Mouse (Mus musculus): ENCODE measurements around the gene Gm29666. TPM values are rescaled to one million over a fixed set of nuclear protein-coding genes. Genes with fewer than 3 reads are reported as not detected.
"Not testable (repeated sequence)": the region's sequence is repeated elsewhere in the genome, so short reads cannot be mapped to it uniquely, and the experiment has no call there.

The Gm29666 gene
- total RNA-seq, 2 experiments from 2014 or later = 1.1 to 1.3 TPM

DNA sequence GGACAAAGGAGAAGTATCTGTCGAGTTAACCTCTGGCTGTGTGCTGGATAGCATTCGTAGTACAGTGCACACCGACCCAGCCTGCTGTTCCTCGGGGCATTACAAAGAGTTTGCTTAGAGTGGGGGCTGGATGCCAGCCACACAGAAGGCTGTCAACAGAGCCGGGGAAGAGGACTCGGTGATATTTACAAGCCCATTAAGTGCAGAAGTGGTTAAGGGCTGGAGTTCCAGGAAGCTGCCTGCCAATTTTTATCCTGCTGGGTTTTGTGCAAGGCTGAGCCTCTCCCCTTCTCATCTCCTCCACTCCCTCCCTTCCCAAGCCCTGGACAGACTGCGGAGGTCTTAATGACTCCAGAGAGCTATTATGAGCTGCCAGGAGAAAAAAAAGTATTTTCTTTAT lies 21.8 kb downstream of the Gm29666 start:
- Histone ChIP-seq H3K4me3 (no peak overlapping the region), H3K27ac (no peak overlapping the region)
- intact Hi-C loops (cut with DNase I) = no loop called here
- no peak for TF ChIP-seq CTCF (IDR thresholded peaks at IDR 0.05)
- no peak for DNase-seq (ENCODE audit: extremely low spot score in 1 of 2, low spot score in 2 of 2)

DNA sequence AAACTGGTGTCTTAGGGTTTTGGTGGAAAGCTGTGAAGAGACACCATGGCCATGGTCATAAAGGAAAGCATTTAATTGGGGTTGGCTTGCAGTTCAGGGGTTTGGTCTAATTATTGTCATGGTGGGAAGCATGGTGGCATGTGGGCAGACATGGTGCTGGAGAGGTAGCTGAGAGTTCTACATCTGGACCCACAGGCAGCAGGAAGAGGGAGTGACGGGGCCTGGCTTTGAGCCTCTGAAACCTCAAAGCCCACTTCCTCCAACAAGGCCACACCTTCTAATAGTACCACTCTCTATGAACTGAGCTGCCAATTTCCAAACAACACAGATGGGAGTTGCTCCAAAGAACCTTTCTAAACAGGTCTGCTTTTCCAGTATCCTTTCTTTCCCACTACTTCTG lies 23.2 kb downstream of the Gm29666 start:
- H3K4me3 ChIP-seq = no peak overlapping the region
- TF ChIP-seq CTCF (IDR thresholded peaks at IDR 0.05) = no peak
- intact Hi-C loops (cut with DNase I) = no loop called here
- no peak for DNase-seq (ENCODE audit: extremely low spot score in 1 of 2, low spot score in 2 of 2)
- H3K27ac ChIP-seq = no peak overlapping the region

DNA sequence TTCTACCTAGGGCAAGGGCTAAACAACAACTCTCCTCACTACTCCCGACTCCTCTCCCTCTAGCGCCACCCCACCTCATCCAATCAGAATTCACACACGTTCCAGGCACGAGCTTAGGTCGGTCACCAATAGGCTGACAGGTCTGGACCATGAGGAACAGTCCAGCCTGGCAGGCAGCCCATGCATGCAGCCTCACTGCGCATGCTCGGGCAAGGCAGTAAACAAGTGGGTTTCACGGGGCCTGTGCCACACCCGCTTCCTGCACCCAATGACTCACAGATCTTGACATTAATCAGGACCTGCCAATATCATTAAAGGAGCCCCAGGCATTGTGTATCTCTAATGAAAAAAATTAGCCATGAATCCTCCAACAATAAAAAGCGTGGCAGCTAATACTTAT lies 23.6 kb downstream of the Gm29666 start:
- H3K4me3 ChIP-seq; DNase-seq (ENCODE audit: extremely low spot score in 1 of 2, low spot score in 2 of 2); intact Hi-C loops (cut with DNase I); H3K27ac ChIP-seq: not testable (repeated sequence)

DNA sequence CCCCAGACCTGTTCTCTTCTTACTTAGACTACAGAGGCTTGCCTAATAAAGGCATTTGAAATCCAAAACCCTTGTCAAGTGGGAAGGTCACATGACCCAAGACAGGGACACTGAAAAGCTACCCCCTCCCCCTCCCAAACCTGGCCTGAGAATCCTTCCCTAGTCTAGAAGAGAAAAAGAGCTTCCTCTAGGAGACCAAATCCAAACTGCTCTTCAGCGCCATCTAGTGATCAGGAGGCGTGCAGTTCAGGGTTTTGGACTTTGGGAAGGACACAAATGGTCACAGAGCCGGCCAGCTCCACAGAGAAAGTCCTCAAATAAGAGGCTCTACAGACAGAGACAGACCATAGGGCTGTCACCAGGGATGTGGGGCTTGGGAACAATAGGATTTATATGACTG lies 28.2 kb downstream of the Gm29666 start:
- intact Hi-C loops (cut with DNase I) = loop anchor here (2.0 to 5.0 kb wide), 2 partner anchors 89 to 134 kb away; no protein-coding TSS in a partner anchor
- peak; percentile 95 for TF ChIP-seq CTCF (IDR thresholded peaks at IDR 0.05)
- H3K4me3 ChIP-seq = no peak overlapping the region
- peak; percentile 59 to 73 for DNase-seq (ENCODE audit: extremely low spot score in 1 of 2, low spot score in 2 of 2)
- no peak overlapping the region for H3K27ac ChIP-seq

DNA sequence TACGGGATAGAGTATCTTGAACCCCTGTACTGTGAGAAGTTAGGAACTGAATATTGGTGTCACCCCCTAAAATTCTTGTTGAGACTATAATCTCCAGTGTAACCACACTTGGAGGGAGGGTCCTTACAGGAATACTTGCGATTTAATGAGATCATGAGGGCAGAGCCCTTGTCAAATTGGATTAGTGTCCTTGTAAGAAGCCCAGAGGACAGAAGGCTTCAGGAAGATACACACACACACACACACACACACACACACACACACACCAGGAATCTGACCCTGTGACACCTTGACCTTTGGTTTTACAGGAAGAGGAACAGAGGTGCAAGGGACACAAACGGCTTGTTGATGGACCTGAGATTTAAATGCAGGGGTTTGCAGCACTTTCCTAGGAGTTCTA lies 28.6 kb downstream of the Gm29666 start:
- TF ChIP-seq CTCF (IDR thresholded peaks at IDR 0.05) = no peak
- intact Hi-C loops (cut with DNase I) = loop anchor here (5.0 kb wide), 1 partner anchor 134 kb away; no protein-coding TSS in a partner anchor
- Histone ChIP-seq H3K4me3 (no peak overlapping the region), H3K27ac (no peak overlapping the region)
- DNase-seq (ENCODE audit: extremely low spot score in 1 of 2, low spot score in 2 of 2) = no peak

DNA sequence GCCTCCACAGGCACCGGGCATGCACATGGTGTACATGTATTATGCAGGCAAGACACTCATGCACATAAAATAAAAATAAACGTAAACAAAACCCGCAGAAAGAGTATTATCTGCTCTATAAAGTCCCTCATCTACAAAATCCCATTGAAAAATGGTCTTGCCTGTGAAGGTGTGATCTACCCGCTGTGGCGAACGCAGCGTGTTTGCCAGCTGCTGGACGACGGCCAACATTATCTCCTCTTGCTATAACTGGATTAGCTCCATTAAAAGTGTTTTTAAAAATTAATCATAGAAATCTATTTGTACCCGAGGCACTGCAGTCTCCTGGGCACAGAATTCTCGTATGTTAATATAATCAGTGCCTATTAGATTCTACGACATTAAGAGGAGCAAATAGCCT lies 31.8 kb downstream of the Gm29666 start:
- no peak overlapping the region for H3K4me3 ChIP-seq
- peak in 1 of 2 experiments; percentile 21 for DNase-seq (ENCODE audit: extremely low spot score in 1 of 2, low spot score in 2 of 2)
- no peak for TF ChIP-seq CTCF (IDR thresholded peaks at IDR 0.05)
- no peak overlapping the region for H3K27ac ChIP-seq
- intact Hi-C loops (cut with DNase I) = no loop called here

DNA sequence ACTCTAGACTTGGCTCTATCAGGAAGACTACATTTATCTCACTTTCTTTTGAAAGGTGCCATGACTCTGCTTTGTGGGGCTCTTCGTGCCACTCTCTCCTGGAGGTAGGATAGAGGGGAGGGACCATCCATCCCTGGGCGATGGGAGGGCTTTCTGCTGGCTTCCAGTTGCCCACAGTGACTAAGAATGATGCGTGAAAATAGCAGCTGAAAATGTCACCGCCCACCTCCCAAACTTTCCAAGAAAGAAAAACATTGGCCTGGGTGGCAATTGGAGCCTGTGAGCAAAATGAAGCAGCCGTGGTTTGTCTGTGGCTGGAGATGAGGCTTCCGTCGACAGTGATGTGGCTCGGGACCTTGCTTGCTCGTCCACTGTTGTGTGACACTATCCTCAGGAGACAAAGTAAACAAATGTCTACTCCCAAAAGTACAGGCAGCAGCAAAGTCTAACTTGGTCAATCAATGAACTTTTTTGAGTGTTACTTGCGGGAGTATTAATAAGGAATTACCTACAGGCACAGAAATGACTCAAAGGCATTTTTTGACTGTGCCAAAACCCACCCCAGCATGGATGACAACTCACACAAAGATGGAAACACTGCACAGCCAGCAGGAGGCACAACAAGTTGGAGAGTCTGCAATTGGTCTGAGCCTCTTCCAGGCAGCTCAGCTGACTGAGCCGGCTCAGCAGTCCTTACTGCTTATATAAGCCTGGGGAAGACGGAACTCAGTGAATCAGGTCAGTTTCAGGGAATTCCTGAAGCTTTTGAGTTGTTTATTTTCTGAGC lies 42.6 kb downstream of the Gm29666 start:
- Histone ChIP-seq H3K27ac (peak overlapping the region; percentile 74), H3K4me3 (no peak overlapping the region)
- TF ChIP-seq CTCF (IDR thresholded peaks at IDR 0.05) = peak; percentile 1
- intact Hi-C loops (cut with DNase I) = no loop called here
- DNase-seq (ENCODE audit: extremely low spot score in 1 of 2, low spot score in 2 of 2) = peak; percentile 41 to 71

DNA sequence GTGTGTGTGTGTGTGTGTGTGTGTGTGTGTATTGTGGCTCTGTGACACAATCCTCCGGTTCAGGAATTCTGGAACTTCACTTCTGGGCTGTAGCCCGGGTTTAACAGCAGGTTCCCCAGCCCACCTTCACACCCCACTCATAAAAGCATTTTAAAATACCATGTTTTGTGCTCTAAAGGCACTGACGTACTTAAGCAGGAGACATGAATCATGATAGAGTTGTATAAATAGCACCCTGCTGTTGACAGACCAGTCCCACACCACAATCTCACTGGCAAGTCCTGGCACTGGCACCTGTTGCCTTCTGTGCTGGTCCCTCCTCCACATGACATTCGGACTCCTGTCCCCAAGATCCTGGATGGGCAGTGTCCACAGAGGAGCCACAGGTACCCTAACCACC lies 46.0 kb downstream of the Gm29666 start:
- H3K27ac ChIP-seq = 0 out of 2 replicates have a peak overlapping the region, but pooled peaks have one; percentile 17
- TF ChIP-seq CTCF (IDR thresholded peaks at IDR 0.05) = no peak
- intact Hi-C loops (cut with DNase I) = loop anchor here (5.0 kb wide), 1 partner anchor 123 kb away; no protein-coding TSS in a partner anchor
- DNase-seq (ENCODE audit: extremely low spot score in 1 of 2, low spot score in 2 of 2) = peak; percentile 31 to 51
- no peak overlapping the region for H3K4me3 ChIP-seq

DNA sequence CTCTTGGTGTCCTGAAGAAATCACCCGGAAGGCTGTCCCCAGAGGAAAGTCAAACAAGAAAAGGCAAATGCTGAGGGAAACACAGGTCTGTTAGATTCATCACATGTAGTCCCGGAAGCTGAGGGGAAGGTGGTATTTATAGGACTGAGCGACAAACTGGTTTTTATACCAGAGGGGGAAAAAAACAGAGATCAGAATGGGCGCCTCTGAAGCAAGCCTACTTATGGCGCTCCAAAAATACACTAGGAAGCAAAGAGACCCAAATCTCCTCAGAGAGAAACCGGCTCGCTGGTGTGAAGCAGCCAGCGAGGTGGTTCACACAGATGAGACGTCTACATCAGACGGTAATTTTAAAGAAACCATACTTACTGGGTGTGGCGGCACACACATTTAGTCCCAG lies 46.8 kb downstream of the Gm29666 start:
- no peak for DNase-seq (ENCODE audit: extremely low spot score in 1 of 2, low spot score in 2 of 2)
- no peak overlapping the region for H3K4me3 ChIP-seq
- H3K27ac ChIP-seq = peak overlapping the region; percentile 77
- intact Hi-C loops (cut with DNase I) = loop anchor here (5.0 kb wide), 1 partner anchor 124 kb away; no protein-coding TSS in a partner anchor
- TF ChIP-seq CTCF (IDR thresholded peaks at IDR 0.05) = no peak

DNA sequence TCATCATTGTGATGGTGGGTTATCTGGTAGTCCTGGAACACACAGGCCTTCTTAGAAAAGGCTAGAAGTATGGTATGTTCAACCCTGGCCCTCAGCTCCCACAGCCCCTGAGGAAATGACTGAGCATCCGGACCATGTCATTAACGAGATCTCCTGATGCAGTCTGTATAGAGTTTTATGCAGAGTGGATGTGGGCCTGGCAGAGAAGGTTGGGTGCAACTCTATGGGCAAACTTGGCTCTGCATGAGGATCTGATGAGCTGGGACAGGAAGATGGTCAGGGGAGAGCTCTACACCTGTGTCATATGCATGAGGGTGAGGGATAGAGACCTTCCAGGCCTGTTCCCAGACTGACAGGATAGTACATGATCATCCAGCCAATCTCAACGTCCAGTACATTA lies 48.0 kb downstream of the Gm29666 start:
- Histone ChIP-seq H3K4me3 (no peak overlapping the region), H3K27ac (peak overlapping the region; percentile 19; the same call in 1 of the 2 replicates)
- TF ChIP-seq CTCF (IDR thresholded peaks at IDR 0.05) = no peak
- DNase-seq (ENCODE audit: extremely low spot score in 1 of 2, low spot score in 2 of 2) = no peak
- intact Hi-C loops (cut with DNase I) = loop anchor here (5.0 kb wide), 1 partner anchor 125 kb away; no protein-coding TSS in a partner anchor

DNA sequence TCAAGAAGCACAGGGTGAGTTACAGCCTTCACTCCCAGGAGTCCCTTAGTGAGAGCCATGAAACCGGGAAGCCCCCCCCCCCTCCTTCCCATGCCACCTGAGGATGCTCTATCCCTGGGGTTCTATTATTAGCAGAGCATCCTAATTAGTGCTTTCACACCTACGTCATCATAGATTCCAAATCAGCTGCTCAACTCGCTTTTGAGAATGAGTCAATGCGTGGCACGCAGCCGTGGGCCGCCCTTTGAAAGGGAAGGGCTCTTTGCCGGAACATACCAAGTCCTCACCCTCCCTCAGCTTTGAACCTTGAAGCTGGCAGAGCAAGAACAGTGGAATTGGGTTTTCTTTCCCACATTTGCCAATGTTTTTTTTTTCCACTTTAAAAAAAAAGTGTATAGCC lies 57.9 kb downstream of the Gm29666 start:
- DNase-seq (ENCODE audit: extremely low spot score in 1 of 2, low spot score in 2 of 2) = peak; percentile 33 to 41
- Histone ChIP-seq H3K4me3 (no peak overlapping the region), H3K27ac (no peak overlapping the region)
- TF ChIP-seq CTCF (IDR thresholded peaks at IDR 0.05) = no peak
- intact Hi-C loops (cut with DNase I) = no loop called here

Small RNA genes within 50 kb of the gene (microRNA-seq; reads per million reads assigned to microRNA genes)
- gene Mir1249 = 993 to 1,681 reads per million in 2 experiments

Other genes starting within 250 kb of the Gm29666 start
- not detected for gene Arhgap8, start 200.0 kb downstream of the Gm29666 start, total RNA-seq (2021)
- 10 to 100 TPM; 18.8 to 31.9 TPM for gene Phf21b, start 64.0 kb downstream of the Gm29666 start, total RNA-seq (2021)
- 10 to 100 TPM; 32.0 to 33.2 TPM for gene Nup50, start 3.4 kb upstream of the Gm29666 start, total RNA-seq (2021)
- gene 5031439G07Rik, start 68.5 kb upstream of the Gm29666 start, total RNA-seq (2021) = 10 to 100 TPM; 72.8 to 94.8 TPM
- not detected for gene Upk3a, start 97.1 kb upstream of the Gm29666 start, total RNA-seq (2021)
- gene Fam118a, start 108.9 kb upstream of the Gm29666 start, total RNA-seq (2021) = 10 to 100 TPM; 24.4 to 25.3 TPM
- gene Smc1b, start 211.9 kb upstream of the Gm29666 start, total RNA-seq (2021) = not detected
- gene Ribc2, start 212.0 kb upstream of the Gm29666 start, total RNA-seq (2021) = under 1 TPM in 1 of 2 experiments, not detected in 1; 0.27 TPM